Mouse (Mus musculus) bone marrow macrophage, adult 2 months (primary cell): ENCODE measurements around the gene Zfand3. TPM values are rescaled to one million over a fixed set of nuclear protein-coding genes. Genes with fewer than 3 reads are reported as not detected.

ENCODE experiments used
- H3K27ac ChIP-seq: 2 replicates; pipeline ENCODE4 v1.5.1; 2012; ENCODE audit warnings: low read depth, low read length; ENCODE audit not compliant: insufficient read depth
- H3K4me1 ChIP-seq: 2 replicates; pipeline ENCODE4 v1.6.1; 2012; ENCODE audit warnings: low read length; ENCODE audit not compliant: control insufficient read depth, insufficient read depth
- H3K4me3 ChIP-seq: 2 replicates; pipeline ENCODE4 v1.5.1; 2012; ENCODE audit warnings: mild to moderate bottlenecking, low read length, moderate library complexity; ENCODE audit not compliant: insufficient read depth
- CTCF ChIP-seq: IDR thresholded peaks from 2 replicates; pipeline ENCODE4 v1.5.1; 2012; ENCODE audit warnings: low read depth, mild to moderate bottlenecking, low read length, moderate library complexity
- POLR2A ChIP-seq: IDR thresholded peaks from 2 replicates; pipeline ENCODE4 v1.6.1; 2012; ENCODE audit warnings: mild to moderate bottlenecking, low read depth, low read length, borderline replicate concordance
- polyA plus RNA-seq: library from polyadenylated mRNA; stranded (reverse); fragments of >200 nt; gene quantifications from 2 replicates; pipeline ENCODE4 v1.2.4, GENCODE M21; 2012; ENCODE audit not compliant: missing spikeins, insufficient read depth, insufficient read length

Zfand3 gene
- polyA plus RNA-seq, 1 experiment: 80.4 TPM

DNA sequence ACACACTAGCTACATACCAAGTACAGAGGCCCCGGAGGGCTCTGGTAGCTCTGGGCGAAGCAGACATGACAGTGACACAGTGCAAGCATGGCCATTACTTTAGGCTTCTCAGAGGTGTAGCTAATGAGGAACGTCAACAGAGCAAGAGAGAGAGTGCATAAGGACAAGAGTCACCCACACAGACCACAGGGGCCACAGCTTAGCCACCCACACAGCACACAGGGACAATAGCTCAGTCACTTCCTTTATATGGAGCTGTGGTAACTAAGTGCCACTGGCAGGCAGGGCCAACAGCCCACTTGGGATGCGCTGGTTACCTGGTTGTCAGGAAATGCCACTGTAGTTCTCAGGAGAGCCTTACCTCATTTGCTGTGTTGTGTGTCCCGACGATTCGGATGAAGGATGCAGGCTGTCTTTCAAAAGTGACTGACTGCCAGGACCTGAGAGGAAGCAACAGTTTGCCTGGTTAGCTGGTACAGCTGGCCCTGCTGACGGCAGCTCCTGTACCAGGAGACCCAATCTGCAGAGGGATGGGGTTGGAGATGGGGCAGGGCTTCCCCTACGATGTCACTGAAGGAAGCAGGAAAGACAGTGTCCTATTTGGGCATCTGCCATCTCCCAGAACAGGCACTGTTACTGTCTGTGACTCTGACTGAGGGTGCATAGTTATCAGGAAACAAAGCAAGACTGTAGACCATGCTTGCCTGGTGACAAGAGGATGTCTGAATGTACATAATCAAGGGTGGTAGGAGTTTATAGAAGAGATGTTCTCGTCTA is 224.1 kb downstream of the Zfand3 start:
- no peak overlapping the region for H3K27ac ChIP-seq
- H3K4me1 ChIP-seq: no peaks in the 10 kb centered on the region
- H3K4me3 ChIP-seq: no peak overlapping the region
- TF ChIP-seq CTCF: no peak
- no peak for TF ChIP-seq POLR2A

DNA sequence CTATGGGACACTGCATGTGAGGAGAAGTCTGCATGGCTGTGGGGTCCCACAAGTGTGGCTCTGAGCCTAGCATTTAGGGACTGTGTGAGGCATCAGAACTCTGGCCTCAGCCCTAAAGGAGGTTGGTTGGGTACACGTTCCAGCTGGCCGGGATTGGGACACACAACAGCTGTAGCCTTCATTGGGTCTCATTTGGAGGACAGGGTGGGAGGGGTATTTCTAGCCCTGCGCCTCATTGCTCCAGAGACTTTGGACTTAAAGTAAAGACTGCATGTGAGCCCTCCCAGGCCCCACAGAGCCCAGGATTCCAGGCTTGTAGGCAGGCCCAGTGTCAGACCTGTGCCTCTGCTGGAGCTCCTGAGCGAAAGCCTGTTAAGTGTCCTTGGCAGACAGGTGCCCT is 225.9 kb downstream of the Zfand3 start:
- H3K4me1 ChIP-seq: no peaks in the 10 kb centered on the region
- TF ChIP-seq POLR2A: no peak
- no peak for TF ChIP-seq CTCF

DNA sequence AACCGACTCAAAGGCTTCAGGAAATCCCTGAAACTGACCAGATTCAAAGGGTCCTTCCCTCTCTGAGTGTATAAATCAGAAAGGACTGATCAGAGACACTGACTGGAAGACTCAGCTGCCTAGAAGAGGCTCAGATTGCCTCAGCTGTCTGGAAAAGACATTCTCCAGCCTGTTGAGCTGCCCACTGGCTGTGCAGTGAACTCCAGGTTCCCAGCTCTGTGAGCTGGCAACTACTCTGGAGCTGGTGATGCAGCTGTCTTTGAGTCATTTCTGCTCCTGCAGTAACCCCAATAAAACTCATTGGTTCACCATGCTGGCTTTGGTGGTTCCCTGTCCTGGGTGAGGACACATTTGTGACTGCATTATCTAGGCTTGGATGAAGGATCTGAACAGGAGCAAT is 226.9 kb downstream of the Zfand3 start:
- TF ChIP-seq CTCF (no peak), POLR2A (no peak)
- Histone ChIP-seq H3K27ac (no peak overlapping the region), H3K4me3 (no peak overlapping the region), H3K4me1 (no peaks in the 10 kb centered on the region)

More for the DNA sequence above, 225.9 kb downstream of the Zfand3 start:
- Histone ChIP-seq H3K4me3 (no peak overlapping the region), H3K27ac (no peak overlapping the region)

DNA sequence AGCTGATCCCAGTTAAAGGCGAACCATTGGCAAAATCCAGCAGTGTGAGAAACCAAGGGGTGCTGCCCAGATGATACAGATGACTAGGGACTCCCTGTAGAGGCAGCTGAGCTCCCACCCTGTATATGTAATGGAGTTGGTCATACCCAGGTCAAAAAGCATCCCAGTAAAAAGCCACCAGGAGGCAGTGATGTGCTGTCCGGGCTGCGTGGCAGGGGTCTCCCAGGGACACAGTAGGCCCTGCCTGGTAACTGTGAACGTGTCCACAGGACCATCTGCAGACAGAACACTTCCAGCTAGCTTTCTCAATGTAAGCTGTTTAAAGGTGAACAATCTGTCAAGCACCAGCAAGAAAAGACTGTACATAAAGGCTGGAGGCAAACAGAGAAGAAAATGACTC is 228.2 kb downstream of the Zfand3 start:
- Histone ChIP-seq H3K4me3 (no peak overlapping the region), H3K27ac (no peak overlapping the region), H3K4me1 (no peaks in the 10 kb centered on the region)
- TF ChIP-seq CTCF (no peak), POLR2A (no peak)

DNA sequence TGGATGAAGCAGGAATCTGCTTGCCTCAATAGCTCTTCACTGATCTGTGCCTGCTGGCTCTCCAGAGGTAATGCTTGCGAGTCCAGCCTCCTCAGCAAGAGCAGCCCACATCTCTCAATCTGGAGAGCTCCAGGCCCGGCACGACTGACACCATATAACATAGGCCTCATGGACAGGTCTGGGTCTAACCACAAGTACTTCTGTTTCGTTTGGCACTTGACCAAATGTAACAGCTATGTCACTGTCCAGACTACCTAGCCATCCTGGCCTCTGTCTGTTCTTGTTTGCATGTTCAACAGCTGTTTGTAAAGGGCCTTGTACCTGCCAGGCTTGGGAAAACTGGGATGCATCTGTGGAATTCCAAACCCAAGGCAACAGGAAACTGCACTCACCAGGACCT is 230.8 kb downstream of the Zfand3 start:
- no peak overlapping the region for H3K4me3 ChIP-seq
- TF ChIP-seq CTCF (no peak), POLR2A (no peak)
- H3K27ac ChIP-seq: no peak overlapping the region
- no peaks in the 10 kb centered on the region for H3K4me1 ChIP-seq

DNA sequence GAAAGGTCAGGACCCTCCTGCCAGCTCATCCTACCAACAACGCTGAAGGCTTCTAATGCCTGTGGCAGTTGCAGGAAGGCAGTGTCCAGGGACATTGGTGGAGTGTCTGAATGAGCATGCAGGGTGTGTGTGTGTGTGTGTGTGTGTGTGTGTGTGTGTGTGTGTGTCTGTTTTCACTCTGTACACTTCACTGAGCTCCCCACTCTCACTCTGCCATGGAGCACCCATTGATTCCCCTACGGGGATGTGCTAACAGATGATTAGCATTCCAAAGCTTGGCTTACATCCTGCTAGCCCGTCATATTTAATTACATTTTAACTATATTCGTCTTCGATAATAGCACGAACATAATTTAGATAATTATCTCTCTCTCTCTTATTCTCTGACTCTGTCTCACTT is 232.1 kb downstream of the Zfand3 start:
- Histone ChIP-seq H3K27ac (no peak overlapping the region), H3K4me1 (no peaks in the 10 kb centered on the region), H3K4me3 (no peak overlapping the region)
- TF ChIP-seq CTCF (no peak), POLR2A (no peak)

DNA sequence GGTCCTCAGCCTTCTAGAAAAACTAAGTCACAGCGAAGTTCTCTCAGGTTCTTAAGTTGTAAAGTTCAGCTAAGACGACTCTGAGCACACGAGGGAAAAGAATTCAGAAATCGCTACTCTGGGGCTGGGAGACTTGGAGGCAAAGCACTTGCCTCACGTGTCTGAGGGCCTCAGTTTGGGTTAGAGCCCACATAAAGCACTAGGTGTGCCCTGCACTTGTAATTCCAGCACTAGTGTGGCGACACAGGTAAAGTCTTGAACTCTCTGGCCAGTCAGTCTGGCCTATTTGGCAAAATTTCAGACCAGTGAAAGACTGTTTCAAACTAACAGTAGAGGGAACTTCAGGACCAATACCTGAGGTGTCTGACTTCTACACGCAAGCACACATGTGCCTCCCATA is 233.1 kb downstream of the Zfand3 start:
- Histone ChIP-seq H3K27ac (no peak overlapping the region), H3K4me1 (no peaks in the 10 kb centered on the region), H3K4me3 (no peak overlapping the region)
- no peak for TF ChIP-seq CTCF

DNA sequence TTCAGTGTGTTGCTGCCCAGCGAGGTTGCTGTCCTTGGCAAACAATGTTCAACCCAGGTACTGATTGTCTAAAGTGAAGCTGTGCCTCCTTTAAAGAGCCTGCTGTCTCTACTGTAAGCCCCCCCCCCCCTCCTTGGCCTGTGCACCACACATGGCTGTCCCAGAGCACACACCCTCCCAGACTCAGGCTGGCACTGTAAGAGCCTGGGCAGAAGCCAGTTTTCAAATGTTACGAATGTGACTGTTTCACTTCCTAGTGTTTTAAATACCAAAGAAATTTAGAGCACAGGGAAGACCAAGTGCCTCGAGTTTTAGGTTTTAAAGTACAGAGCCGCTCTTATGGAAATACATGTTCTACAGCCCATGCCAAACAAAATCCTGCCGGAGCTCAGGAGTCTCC is 234.9 kb downstream of the Zfand3 start:
- no peak overlapping the region for H3K4me3 ChIP-seq
- TF ChIP-seq POLR2A (no peak), CTCF (no peak)
- no peaks in the 10 kb centered on the region for H3K4me1 ChIP-seq
- H3K27ac ChIP-seq: no peak overlapping the region

DNA sequence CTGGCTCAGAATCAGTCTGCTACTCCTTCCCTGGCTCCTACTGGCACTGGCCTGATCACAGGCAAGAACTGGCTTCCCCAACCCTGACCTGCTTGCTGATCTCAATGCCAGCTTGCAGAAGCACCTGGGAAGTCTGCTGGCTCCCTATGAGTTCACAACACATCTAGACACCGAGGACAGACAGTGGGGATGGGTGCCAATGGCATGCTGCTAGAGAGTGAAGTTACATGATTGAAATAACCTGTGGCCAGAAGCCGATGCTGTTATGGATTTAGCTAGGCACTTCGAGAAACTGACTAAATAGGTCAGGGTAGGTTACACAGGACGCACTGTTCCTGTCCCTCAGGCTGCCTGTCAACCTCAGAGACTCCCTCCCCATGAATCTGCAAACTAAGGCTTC is 236.1 kb downstream of the Zfand3 start:
- TF ChIP-seq POLR2A (no peak), CTCF (no peak)
- Histone ChIP-seq H3K4me1 (no peaks in the 10 kb centered on the region), H3K4me3 (no peak overlapping the region), H3K27ac (no peak overlapping the region)

DNA sequence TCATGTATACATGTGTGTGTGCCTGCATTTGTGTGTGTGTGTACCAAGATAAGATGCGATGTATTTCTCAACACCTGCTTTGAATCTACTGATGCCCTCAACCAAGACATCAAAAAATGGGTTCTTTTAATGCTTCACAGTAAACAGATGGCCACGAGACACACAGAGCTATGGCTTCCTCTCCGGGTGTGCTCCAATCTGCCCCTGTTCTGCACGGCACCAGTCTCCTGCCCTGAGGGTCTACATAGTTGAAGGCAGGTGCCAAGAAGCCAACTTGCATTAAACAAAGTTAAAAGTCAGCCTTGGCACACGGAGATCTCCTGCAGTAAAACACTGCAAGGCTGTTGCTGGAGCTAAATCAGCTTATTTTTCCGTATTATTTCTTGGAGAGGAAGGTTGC is 236.5 kb downstream of the Zfand3 start:
- H3K4me1 ChIP-seq: no peaks in the 10 kb centered on the region
- H3K4me3 ChIP-seq: no peak overlapping the region
- H3K27ac ChIP-seq: no peak overlapping the region
- no peak for TF ChIP-seq POLR2A
- no peak for TF ChIP-seq CTCF
